Mouse (Mus musculus) forebrain, embryonic 16.5 days (tissue): ENCODE measurements around the gene Notch4. TPM values are rescaled to one million over a fixed set of nuclear protein-coding genes. Genes with fewer than 3 reads are reported as not detected.

ENCODE experiments used
- ATAC-seq: fragments of 200-750 bp; cut with Nextera tagmentation; 2 replicates; pipeline ENCODE4 v1.8.0; 2017; ENCODE audit warnings: mild to moderate bottlenecking, moderate library complexity
- H3K27ac ChIP-seq: fragments of 300-500 bp; sonication (generic); 2 replicates; pipeline ENCODE4 v1.5.1; 2014; ENCODE audit warnings: low read length, control low read depth
- H3K27me3 ChIP-seq: fragments of 300-500 bp; sonication (generic); replicated peaks from 2 replicates; pipeline ENCODE4 v1.6.1; 2014; ENCODE audit warnings: low read length; ENCODE audit not compliant: control insufficient read depth, insufficient read depth
- H3K36me3 ChIP-seq: fragments of 300-500 bp; sonication (generic); 2 replicates; pipeline ENCODE4 v1.6.1; 2014; ENCODE audit not compliant: control insufficient read depth, insufficient read depth
- H3K4me1 ChIP-seq: fragments of 300-500 bp; sonication (generic); replicated peaks from 2 replicates; pipeline ENCODE4 v1.6.1; 2014; ENCODE audit warnings: low read length; ENCODE audit not compliant: control insufficient read depth, insufficient read depth
- H3K4me2 ChIP-seq: fragments of 300-500 bp; sonication (generic); 2 replicates; pipeline ENCODE4 v1.6.1; 2014; ENCODE audit warnings: mild to moderate bottlenecking, low read length, control low read depth
- H3K4me3 ChIP-seq: fragments of 300-500 bp; sonication (generic); replicated peaks from 2 replicates; pipeline ENCODE4 v1.5.1; 2014; ENCODE audit warnings: mild to moderate bottlenecking, low read length, control low read depth
- H3K9ac ChIP-seq: fragments of 300-500 bp; sonication (generic); replicated peaks from 2 replicates; pipeline ENCODE4 v1.6.1; 2014; ENCODE audit warnings: low read depth, low read length, control low read depth
- H3K9me3 ChIP-seq: fragments of 300-500 bp; sonication (generic); 2 replicates; pipeline ENCODE4 v1.6.1; 2016; ENCODE audit warnings: low read length; ENCODE audit not compliant: control insufficient read depth
- WGBS: fragments of 180-500 bp; shearing (Covaris S2); extraction: QIAGEN DNeasy Blood & Tissue Kit; methylation state at CpG from one replicate; pipeline ENCODE4 v1.1.7; 2014; 5-methylcytosine and 5-hydroxymethylcytosine counted together
- polyA plus RNA-seq: library from polyadenylated mRNA; unstranded; fragments of >200 nt; fragmentation: Nextera tagmentation; extraction: Ambion mirVana; gene quantifications from 2 replicates; pipeline ENCODE4 v1.2.1, GENCODE M21; 2015

Notch4 gene
- polyA plus RNA-seq, 1 experiment from 2014 or later = 5.6 TPM

DNA sequence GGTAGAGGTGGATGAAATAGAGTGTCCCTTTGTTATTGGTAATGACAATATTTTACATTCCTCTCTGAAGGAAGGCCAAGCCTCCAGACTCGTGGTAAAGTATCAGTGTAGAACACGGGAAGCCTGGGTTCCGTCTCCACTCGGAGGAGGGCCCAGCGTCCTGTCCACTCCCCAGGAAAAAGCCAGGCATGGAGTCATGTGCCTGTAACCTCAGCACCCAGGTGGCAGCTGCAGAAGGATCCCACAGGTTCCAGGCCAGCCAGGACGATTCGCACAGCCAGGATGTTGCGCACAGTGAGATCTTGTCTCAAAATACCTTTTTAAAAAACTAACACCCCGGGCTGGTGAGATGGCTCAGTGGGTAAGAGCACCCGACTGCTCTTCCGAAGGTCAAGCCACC is 714 bp upstream of the Notch4 start:
- H3K9ac ChIP-seq = no peak overlapping the region
- H3K4me3 ChIP-seq = no peak overlapping the region
- 72% methylated on average over 11 of the region's 11 CpGs for WGBS
- no peaks in the 10 kb centered on the region for H3K36me3 ChIP-seq
- H3K4me1 ChIP-seq = no peaks in the 10 kb centered on the region
- no peak for ATAC-seq
- no peaks in the 10 kb centered on the region for H3K9me3 ChIP-seq
- no peak overlapping the region for H3K27ac ChIP-seq
- no peak overlapping the region for H3K4me2 ChIP-seq
- peaks cover 3% of the 10 kb centered on the region; the same call in 1 of the 2 replicates for H3K27me3 ChIP-seq

DNA sequence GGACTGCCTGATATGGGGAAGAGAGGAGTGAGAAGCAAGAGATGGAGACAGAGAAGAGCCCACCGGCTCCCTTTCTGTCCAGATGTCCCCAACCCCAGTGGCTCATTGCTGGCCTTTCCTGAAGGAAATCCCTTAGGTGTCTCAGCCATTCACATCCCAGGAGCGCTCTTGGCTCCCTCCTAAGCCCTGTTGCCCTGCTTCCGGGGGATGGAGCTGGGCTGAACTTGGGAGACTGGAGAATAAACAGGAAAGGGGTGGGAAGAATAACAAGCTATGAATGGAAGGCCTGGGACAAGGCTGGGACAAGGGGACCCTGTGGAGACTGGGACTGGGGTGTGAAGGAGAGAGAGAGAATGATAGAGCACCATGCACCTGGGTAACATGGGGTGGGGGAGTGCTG is 728 bp downstream of the Notch4 start:
- peaks cover 3% of the 10 kb centered on the region; the same call in 1 of the 2 replicates for H3K27me3 ChIP-seq
- H3K36me3 ChIP-seq = no peaks in the 10 kb centered on the region
- no peak overlapping the region for H3K4me2 ChIP-seq
- H3K9me3 ChIP-seq = no peaks in the 10 kb centered on the region
- 56% methylated on average over 3 of the region's 3 CpGs for WGBS
- ATAC-seq = no peak
- H3K27ac ChIP-seq = no peak overlapping the region
- no peaks in the 10 kb centered on the region for H3K4me1 ChIP-seq
- H3K9ac ChIP-seq = no peak overlapping the region
- no peak overlapping the region for H3K4me3 ChIP-seq

DNA sequence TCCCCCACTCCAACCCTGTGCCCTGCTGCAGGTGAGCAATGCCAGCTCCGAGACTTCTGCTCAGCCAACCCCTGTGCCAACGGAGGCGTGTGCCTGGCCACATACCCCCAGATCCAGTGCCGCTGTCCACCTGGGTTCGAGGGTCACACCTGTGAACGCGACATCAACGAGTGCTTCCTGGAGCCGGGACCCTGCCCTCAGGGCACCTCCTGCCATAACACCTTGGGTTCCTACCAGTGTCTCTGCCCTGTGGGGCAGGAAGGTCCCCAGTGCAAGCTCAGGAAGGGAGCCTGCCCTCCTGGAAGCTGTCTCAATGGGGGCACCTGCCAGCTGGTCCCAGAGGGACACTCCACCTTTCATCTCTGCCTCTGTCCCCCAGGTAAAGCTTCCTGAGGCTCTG is 3.2 kb downstream of the Notch4 start:
- H3K36me3 ChIP-seq = no peaks in the 10 kb centered on the region
- H3K27me3 ChIP-seq = peaks cover 3% of the 10 kb centered on the region; the same call in 1 of the 2 replicates
- H3K4me3 ChIP-seq = no peak overlapping the region
- H3K9me3 ChIP-seq = no peaks in the 10 kb centered on the region
- ATAC-seq = no peak
- no peaks in the 10 kb centered on the region for H3K4me1 ChIP-seq
- no peak overlapping the region for H3K4me2 ChIP-seq
- 65% methylated on average over 9 of the region's 9 CpGs for WGBS
- H3K9ac ChIP-seq = no peak overlapping the region
- no peak overlapping the region for H3K27ac ChIP-seq

DNA sequence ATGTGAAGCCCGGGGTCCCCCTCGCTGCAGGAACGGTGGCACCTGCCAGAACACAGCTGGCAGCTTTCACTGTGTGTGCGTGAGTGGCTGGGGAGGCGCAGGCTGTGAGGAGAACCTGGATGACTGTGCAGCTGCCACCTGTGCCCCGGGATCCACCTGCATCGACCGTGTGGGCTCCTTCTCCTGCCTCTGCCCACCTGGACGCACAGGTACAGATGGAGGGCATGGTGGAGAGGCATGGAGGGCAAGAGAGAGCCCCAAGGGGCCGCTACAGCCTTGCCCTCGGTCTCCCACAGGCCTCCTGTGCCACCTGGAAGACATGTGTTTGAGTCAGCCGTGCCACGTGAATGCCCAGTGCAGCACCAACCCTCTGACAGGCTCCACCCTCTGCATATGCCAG is 4.4 kb downstream of the Notch4 start:
- no peak for ATAC-seq
- 78% methylated on average over 13 of the region's 13 CpGs for WGBS
- H3K36me3 ChIP-seq = no peaks in the 10 kb centered on the region
- no peaks in the 10 kb centered on the region for H3K9me3 ChIP-seq
- H3K4me2 ChIP-seq = no peak overlapping the region
- no peak overlapping the region for H3K4me3 ChIP-seq
- no peaks in the 10 kb centered on the region for H3K4me1 ChIP-seq
- peaks cover 3% of the 10 kb centered on the region; the same call in 1 of the 2 replicates for H3K27me3 ChIP-seq
- H3K27ac ChIP-seq = no peak overlapping the region
- H3K9ac ChIP-seq = no peak overlapping the region

DNA sequence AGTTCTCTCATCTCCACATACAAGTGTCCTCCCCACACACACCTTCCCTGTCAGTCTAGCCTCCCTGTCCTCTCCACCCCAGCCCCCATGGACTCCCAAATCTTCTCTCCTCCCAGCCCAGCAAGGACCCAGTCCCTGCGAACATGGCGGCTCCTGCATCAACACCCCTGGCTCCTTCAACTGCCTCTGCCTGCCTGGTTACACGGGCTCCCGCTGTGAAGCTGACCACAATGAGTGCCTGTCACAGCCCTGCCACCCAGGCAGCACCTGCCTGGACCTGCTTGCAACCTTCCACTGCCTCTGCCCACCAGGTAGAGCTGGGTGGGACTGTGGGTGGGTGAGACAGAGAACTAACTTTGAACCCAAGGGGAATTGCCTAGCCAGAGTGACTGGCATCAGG is 5.9 kb downstream of the Notch4 start:
- no peaks in the 10 kb centered on the region for H3K36me3 ChIP-seq
- no peak overlapping the region for H3K4me3 ChIP-seq
- 66% methylated on average over 4 of the region's 4 CpGs for whole genome bisulfite sequencing
- H3K27me3 ChIP-seq = peaks cover 3% of the 10 kb centered on the region; the same call in 1 of the 2 replicates
- no peak overlapping the region for H3K9ac ChIP-seq
- no peaks in the 10 kb centered on the region for H3K9me3 ChIP-seq
- no peak overlapping the region for H3K27ac ChIP-seq
- no peaks in the 10 kb centered on the region for H3K4me1 ChIP-seq
- no peak overlapping the region for H3K4me2 ChIP-seq
- ATAC-seq = no peak

DNA sequence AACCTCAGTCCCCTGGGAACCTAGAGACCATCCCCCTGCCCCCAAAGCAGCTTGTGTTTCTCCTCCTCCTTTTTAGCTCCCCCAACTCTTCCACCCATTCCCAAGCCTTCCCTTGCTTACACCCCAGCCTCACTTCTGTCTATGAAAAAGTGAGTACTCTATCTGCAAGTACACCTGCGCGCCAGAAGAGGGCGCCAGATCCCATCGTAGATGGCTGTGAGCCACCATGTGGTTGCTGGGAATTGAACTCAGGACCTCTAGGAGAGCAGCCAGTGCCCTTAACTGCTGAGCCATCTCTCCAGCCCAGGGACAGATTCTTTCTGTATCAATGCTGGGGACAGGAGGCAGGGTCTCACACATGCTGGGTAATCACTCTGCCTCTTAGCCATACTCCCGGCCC is 7.8 kb downstream of the Notch4 start:
- H3K27me3 ChIP-seq = no peaks in the 10 kb centered on the region
- no peaks in the 10 kb centered on the region for H3K9me3 ChIP-seq
- H3K36me3 ChIP-seq = no peaks in the 10 kb centered on the region
- H3K4me3 ChIP-seq = no peak overlapping the region
- WGBS = 16% methylated on average over 5 of the region's 5 CpGs
- no peak overlapping the region for H3K4me2 ChIP-seq
- no peak overlapping the region for H3K27ac ChIP-seq
- no peak overlapping the region for H3K9ac ChIP-seq
- H3K4me1 ChIP-seq = no peaks in the 10 kb centered on the region
- ATAC-seq = no peak

DNA sequence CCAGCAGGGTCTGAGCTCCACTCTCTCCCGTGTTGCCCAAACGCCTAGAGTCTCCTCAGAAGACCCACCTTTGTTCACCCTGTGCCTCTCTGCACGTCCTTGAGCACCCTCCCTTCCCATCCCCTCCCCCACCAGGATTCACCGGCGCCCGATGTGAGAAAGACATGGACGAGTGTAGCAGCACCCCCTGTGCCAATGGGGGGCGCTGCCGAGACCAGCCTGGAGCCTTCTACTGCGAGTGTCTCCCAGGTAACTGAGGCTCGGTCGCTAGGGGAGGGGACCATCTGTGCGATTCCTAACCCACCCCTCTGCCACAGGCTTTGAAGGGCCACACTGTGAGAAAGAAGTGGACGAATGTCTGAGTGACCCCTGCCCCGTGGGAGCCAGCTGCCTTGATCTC is 8.3 kb downstream of the Notch4 start:
- Histone ChIP-seq H3K9me3 (no peaks in the 10 kb centered on the region), H3K4me2 (no peak overlapping the region), H3K9ac (no peak overlapping the region), H3K36me3 (no peaks in the 10 kb centered on the region), H3K4me1 (no peaks in the 10 kb centered on the region), H3K4me3 (no peak overlapping the region), H3K27me3 (no peaks in the 10 kb centered on the region), H3K27ac (no peak overlapping the region)
- ATAC-seq = no peak
- 11% methylated on average over 15 of the region's 15 CpGs for WGBS

DNA sequence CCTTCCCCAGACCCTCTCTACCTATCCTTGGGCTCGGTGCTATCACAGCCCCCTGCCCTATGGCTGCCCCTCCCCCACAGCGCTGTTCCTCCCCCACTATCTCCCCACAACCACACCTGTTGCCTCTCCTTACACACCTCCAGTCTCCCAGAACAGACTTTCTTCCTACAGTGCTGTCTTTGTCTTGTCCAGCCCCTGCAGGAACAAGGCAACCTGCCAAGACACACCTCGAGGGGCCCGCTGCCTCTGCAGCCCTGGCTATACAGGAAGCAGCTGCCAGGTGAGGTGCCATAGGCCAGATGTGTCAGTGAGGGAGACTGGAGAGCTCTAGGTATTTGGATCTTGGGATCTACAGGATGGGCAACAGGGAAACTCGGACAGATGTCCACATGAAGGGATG is 12.5 kb downstream of the Notch4 start:
- no peaks in the 10 kb centered on the region for H3K9me3 ChIP-seq
- ATAC-seq = no peak
- no peaks in the 10 kb centered on the region for H3K36me3 ChIP-seq
- H3K27me3 ChIP-seq = no peaks in the 10 kb centered on the region
- H3K9ac ChIP-seq = no peak overlapping the region
- H3K4me3 ChIP-seq = no peak overlapping the region
- H3K4me2 ChIP-seq = no peak overlapping the region
- no peak overlapping the region for H3K27ac ChIP-seq
- WGBS = 62% methylated on average over 5 of the region's 5 CpGs
- H3K4me1 ChIP-seq = no peaks in the 10 kb centered on the region

DNA sequence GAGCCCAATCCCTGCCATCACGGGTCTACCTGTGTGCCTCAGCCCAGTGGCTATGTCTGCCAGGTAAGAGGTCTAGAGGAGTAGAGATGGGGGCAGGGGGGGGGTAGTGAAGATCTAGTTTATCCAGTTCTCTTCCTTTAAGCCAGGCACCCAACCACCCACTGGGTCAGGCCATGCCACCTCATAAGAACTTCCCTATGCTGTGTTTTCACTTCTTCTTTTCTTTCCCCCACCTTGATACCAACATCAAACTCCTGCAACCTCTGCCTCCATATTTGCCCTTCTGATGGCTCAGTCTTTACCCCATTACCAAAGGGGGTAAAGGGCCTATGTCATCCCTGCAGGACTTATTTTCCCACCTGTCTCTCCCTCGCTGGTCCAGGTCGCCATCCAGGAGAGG is 14.0 kb downstream of the Notch4 start:
- no peak for ATAC-seq
- H3K27ac ChIP-seq = no peak overlapping the region
- no peak overlapping the region for H3K4me2 ChIP-seq
- no peaks in the 10 kb centered on the region for H3K4me1 ChIP-seq
- 88% methylated on average over 3 of the region's 3 CpGs for WGBS
- H3K27me3 ChIP-seq = no peaks in the 10 kb centered on the region
- no peaks in the 10 kb centered on the region for H3K36me3 ChIP-seq
- no peaks in the 10 kb centered on the region for H3K9me3 ChIP-seq
- no peak overlapping the region for H3K4me3 ChIP-seq
- no peak overlapping the region for H3K9ac ChIP-seq

DNA sequence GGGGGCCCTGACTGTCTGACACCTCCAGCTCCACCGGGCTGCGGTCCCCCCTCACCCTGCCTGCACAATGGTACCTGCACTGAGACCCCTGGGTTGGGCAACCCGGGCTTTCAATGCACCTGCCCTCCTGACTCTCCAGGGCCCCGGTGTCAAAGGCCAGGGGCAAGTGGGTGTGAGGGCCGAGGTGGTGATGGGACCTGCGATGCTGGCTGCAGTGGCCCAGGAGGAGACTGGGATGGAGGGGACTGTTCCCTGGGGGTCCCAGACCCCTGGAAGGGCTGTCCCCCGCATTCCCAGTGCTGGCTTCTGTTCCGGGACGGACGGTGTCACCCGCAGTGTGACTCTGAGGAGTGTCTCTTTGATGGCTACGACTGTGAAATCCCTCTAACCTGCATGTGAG is 18.5 kb downstream of the Notch4 start:
- Histone ChIP-seq H3K27me3 (no peaks in the 10 kb centered on the region), H3K27ac (no peak overlapping the region), H3K36me3 (no peaks in the 10 kb centered on the region), H3K9ac (no peak overlapping the region), H3K9me3 (no peaks in the 10 kb centered on the region), H3K4me3 (no peak overlapping the region), H3K4me2 (no peak overlapping the region), H3K4me1 (peaks cover 11% of the 10 kb centered on the region)
- no peak for ATAC-seq
- 89% methylated on average over 12 of the region's 12 CpGs for WGBS
